Mouse (Mus musculus) lung, embryonic 15.5 days (tissue): Measurements from ENCODE around the gene Hist1h3g. TPM values are rescaled to one million over a fixed set of nuclear protein-coding genes. Genes with fewer than 3 reads are reported as not detected.
A peak's percentile ranks its signal among the peaks of the same experiment; 100 is the strongest.
"Not testable (repeated sequence)": the region's sequence is repeated elsewhere in the genome, so short reads cannot be mapped to it uniquely, and the experiment has no call there.

ENCODE experiments used
- ATAC-seq: fragments of 200-750 bp; cut with Nextera tagmentation; 2 replicates; pipeline ENCODE4 v1.8.0; 2017; ENCODE audit warnings: moderate number of reproducible peaks, borderline replicate concordance; ENCODE audit not compliant: low FRiP score, low TSS enrichment; ENCODE audit errors: extremely low read depth
- H3K27ac ChIP-seq: fragments of 300-500 bp; sonication (generic); 2 replicates; pipeline ENCODE4 v1.5.1; 2015; ENCODE audit warnings: moderate library complexity, mild to moderate bottlenecking, inconsistent platforms
- H3K27me3 ChIP-seq: fragments of 300-500 bp; sonication (generic); 2 replicates; pipeline ENCODE4 v1.6.1; 2015; ENCODE audit warnings: inconsistent platforms
- H3K36me3 ChIP-seq: fragments of 300-500 bp; sonication (generic); 2 replicates; pipeline ENCODE4 v1.6.1; 2015; ENCODE audit warnings: inconsistent platforms
- H3K4me1 ChIP-seq: fragments of 300-500 bp; sonication (generic); 2 replicates; pipeline ENCODE4 v1.6.1; 2015; ENCODE audit warnings: inconsistent platforms
- H3K4me2 ChIP-seq: fragments of 300-500 bp; sonication (generic); 2 replicates; pipeline ENCODE4 v1.6.1; 2015; ENCODE audit warnings: inconsistent platforms, mild to moderate bottlenecking, moderate library complexity
- H3K4me3 ChIP-seq: fragments of 300-500 bp; sonication (generic); 2 replicates; pipeline ENCODE4 v1.5.1; 2015; ENCODE audit warnings: mild to moderate bottlenecking, inconsistent platforms
- H3K9ac ChIP-seq: fragments of 300-500 bp; sonication (generic); 2 replicates; pipeline ENCODE4 v1.6.1; 2015; ENCODE audit warnings: inconsistent platforms
- H3K9me3 ChIP-seq: fragments of 300-500 bp; sonication (generic); 2 replicates; pipeline ENCODE4 v1.6.1; 2016; ENCODE audit warnings: inconsistent platforms
- WGBS: fragments of 180-500 bp; shearing (Covaris S2); methylation state at CpG from one replicate; pipeline ENCODE4 v1.1.7; 2015; 5-methylcytosine and 5-hydroxymethylcytosine counted together
- polyA plus RNA-seq: library from polyadenylated mRNA; unstranded; fragments of >200 nt; fragmentation: Nextera tagmentation; extraction: Ambion mirVana; gene quantifications from 2 replicates; pipeline ENCODE4 v1.2.1, GENCODE M21; 2015

Hist1h3g gene
- polyA plus RNA-seq, 1 experiment from 2014 or later, result 10.8 TPM

GRCm38 (mm10) chr13:23570261-23571021 lies 35.2 kb downstream of the Hist1h3g start:
- WGBS, result under 1% methylated on average over 27 of the region's 41 CpGs
- not testable (repeated sequence) for ATAC-seq, H3K27me3 ChIP-seq, H3K4me1 ChIP-seq, H3K9me3 ChIP-seq, H3K36me3 ChIP-seq
- Histone ChIP-seq H3K9ac (peak overlapping the region; percentile 42), H3K27ac (peak overlapping the region; percentile 98), H3K4me3 (peak overlapping the region; percentile 37), H3K4me2 (peak overlapping the region; percentile 57)

DNA sequence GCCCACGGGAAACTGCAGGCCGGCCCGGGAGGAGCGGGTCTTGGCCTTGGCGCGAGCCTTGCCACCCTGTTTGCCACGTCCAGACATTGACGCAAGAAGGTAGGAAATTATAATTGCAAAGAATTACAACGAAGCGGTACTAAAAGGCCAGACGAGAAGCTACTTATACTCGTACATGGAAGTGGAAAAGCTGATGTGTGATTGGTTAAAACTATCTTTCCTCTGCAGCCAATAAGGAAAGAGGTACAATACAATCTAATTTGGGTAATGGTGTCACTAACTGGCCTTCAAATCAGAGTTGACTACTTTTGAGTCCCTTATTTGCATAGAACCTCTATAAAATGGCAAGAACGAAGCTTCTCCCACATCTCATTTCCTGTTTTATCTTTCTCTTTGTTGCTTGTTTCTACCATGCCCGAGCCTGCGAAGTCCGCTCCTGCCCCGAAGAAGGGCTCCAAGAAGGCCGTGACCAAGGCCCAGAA lies 35.8 kb downstream of the Hist1h3g start, which contains the start of the genes Hist1h2ae and Hist1h2bg:
Gene Hist1h2ae, minus strand, starts transcription at position 199 of the 482 bp plus-strand sequence.
Gene Hist1h2bg, plus strand, starts transcription at position 375 of the 482 bp plus-strand sequence.
- Histone ChIP-seq H3K36me3 (no peaks in the 10 kb centered on the region), H3K4me2 (peak within 1 kb of the TSS; percentile 67), H3K4me3 (peak within 1 kb of the TSS; percentile 47), H3K27me3 (no peaks in the 10 kb centered on the region), H3K9me3 (no peaks in the 10 kb centered on the region), H3K27ac (peak within 1 kb of the TSS; percentile 98), H3K9ac (peak within 1 kb of the TSS; percentile 63), H3K4me1 (peaks cover 4% of the 10 kb centered on the region; the same call in 1 of the 2 replicates)
- ATAC-seq, result peak; percentile 90
- 0% methylated on average over 18 of the region's 18 CpGs for WGBS

GRCm38 (mm10) chr13:23571504-23572217 lies 36.4 kb downstream of the Hist1h3g start:
- 0% methylated on average over 17 of the region's 34 CpGs for WGBS
- H3K27ac ChIP-seq, result peak overlapping the region; percentile 98
- H3K4me1 ChIP-seq, H3K9me3 ChIP-seq, H3K27me3 ChIP-seq, ATAC-seq, H3K36me3 ChIP-seq: not testable (repeated sequence)
- H3K4me3 ChIP-seq, result peak overlapping the region; percentile 47
- H3K4me2 ChIP-seq, result peak overlapping the region; percentile 67
- H3K9ac ChIP-seq, result peak overlapping the region; percentile 63

GRCm38 (mm10) chr13:23572218-23573033 lies 37.2 kb downstream of the Hist1h3g start:
- H3K36me3 ChIP-seq, result no peaks in the 10 kb centered on the region
- WGBS, result 12% methylated on average over 2 of the region's 2 CpGs
- H3K27ac ChIP-seq, result peak overlapping the region; percentile 98
- H3K9me3 ChIP-seq, result no peaks in the 10 kb centered on the region
- no peaks in the 10 kb centered on the region for H3K27me3 ChIP-seq
- H3K4me2 ChIP-seq, result peak overlapping the region; percentile 67
- no peak for ATAC-seq
- H3K4me3 ChIP-seq, result peak overlapping the region; percentile 47
- peak overlapping the region; percentile 63 for H3K9ac ChIP-seq
- peaks cover 14% of the 10 kb centered on the region for H3K4me1 ChIP-seq

DNA sequence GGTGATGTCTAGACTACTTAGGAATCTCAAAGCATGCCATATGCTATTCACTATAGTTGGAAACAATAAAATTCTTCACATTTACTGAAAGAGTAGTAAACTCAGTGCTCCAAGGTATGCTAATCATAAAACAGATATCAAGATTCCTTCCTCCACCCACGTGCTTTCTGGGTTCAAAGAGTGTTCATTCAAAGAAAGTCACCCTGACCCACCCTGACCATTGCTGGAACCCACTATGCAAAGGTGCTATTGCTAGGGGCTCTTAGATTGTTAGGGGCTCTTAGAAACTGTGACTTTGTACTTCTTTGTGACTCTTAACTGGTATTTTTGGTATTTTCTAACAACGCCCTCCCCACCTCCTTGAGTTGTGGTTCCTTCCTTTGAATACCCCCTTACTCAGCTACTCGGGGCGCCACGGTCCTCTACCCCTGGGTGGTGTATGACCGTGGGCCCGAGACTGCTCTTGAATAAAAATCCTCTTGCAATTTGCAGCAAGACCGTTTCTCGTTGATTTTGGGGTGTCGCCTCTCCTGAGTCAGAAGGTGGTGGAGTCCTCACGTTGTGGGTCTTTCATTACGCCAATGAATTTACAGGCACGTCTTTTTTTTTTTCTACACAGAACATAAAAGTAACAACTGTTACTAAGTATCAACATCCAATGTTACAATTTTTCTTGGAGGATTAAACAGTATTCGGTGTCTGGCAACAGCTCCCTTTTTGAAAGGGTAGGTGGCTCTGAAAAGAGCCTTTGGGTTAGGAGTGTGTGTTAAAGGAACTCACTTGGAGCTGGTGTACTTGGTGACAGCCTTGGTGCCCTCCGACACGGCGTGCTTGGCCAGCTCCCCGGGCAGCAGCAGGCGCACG lies 38.0 kb downstream of the Hist1h3g start:
- Histone ChIP-seq H3K27ac (peak overlapping the region; percentile 98), H3K4me2 (peak overlapping the region; percentile 67), H3K4me1 (peaks cover 14% of the 10 kb centered on the region), H3K4me3 (peak overlapping the region; percentile 47), H3K9ac (peak overlapping the region; percentile 63)
- H3K9me3 ChIP-seq, H3K36me3 ChIP-seq, ATAC-seq, H3K27me3 ChIP-seq: not testable (repeated sequence)
- 4% methylated on average over 20 of the region's 20 CpGs for WGBS

GRCm38 (mm10) chr13:23573898-23574524 lies 38.8 kb downstream of the Hist1h3g start, which contains the start of the genes Hist1h2bf and Hist1h2ad:
Hist1h2bf (minus strand) TSS chr13:23574196.
Hist1h2ad (plus strand) TSS chr13:23574381.
- Histone ChIP-seq H3K9ac (peak within 1 kb of the TSS; percentile 63), H3K27ac (peak within 1 kb of the TSS; percentile 98), H3K4me3 (peak within 1 kb of the TSS; percentile 47), H3K4me2 (peak within 1 kb of the TSS; percentile 67), H3K4me1 (peaks cover 14% of the 10 kb centered on the region)
- not testable (repeated sequence) for H3K9me3 ChIP-seq, H3K36me3 ChIP-seq, H3K27me3 ChIP-seq
- ATAC-seq, result peak; percentile 90
- under 1% methylated on average over 42 of the region's 42 CpGs for WGBS

GRCm38 (mm10) chr13:23574546-23575170 lies 39.4 kb downstream of the Hist1h3g start:
- Histone ChIP-seq H3K4me3 (peak overlapping the region; percentile 47), H3K4me1 (peaks cover 14% of the 10 kb centered on the region), H3K4me2 (peak overlapping the region; percentile 67), H3K27ac (peak overlapping the region; percentile 98)
- not testable (repeated sequence) for H3K9ac ChIP-seq, ATAC-seq, H3K9me3 ChIP-seq, H3K36me3 ChIP-seq, H3K27me3 ChIP-seq
- under 1% methylated on average over 11 of the region's 39 CpGs for WGBS

DNA sequence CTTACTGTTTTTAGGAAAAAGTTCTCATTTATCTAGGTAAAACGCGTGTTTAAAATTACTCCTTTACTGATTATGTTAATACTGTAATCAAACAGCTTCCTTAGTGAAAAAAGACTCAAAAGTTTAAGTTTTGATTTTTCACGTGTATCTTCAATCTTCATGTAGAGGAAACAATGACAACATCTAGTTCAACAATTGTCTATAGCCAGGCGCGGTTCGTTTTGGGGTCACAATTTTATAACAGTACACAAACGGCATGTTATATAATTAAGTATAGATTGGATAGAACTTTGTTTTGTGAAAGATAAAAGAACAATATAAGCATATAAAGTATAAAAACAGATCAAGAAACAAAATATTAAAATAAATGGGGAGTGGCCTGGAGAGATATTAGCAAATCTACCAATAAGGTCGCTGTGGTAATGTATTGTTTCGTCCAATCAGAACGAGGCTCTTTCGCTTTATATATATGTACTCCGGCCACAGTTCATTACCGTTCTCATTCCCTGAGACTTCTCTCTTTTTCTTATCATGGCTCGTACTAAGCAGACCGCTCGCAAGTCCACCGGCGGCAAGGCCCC lies 40.1 kb downstream of the Hist1h3g start, which contains the start of gene Hist1h3d:
Gene Hist1h3d, plus strand, starts transcription at position 493 of the 581 bp plus-strand sequence.
- no peaks in the 10 kb centered on the region for H3K27me3 ChIP-seq
- under 1% methylated on average over 18 of the region's 18 CpGs for WGBS
- peak within 1 kb of the TSS; percentile 47 for H3K4me3 ChIP-seq
- peak within 1 kb of the TSS; percentile 92 for H3K27ac ChIP-seq
- no peaks in the 10 kb centered on the region for H3K9me3 ChIP-seq
- H3K9ac ChIP-seq, result peak within 1 kb of the TSS; percentile 68
- H3K4me1 ChIP-seq, result peaks cover 14% of the 10 kb centered on the region; the same call in 1 of the 2 replicates
- peak; percentile 67; the same call in 1 of the 2 replicates for ATAC-seq
- H3K36me3 ChIP-seq, result no peaks in the 10 kb centered on the region
- peak within 1 kb of the TSS; percentile 54 for H3K4me2 ChIP-seq

DNA sequence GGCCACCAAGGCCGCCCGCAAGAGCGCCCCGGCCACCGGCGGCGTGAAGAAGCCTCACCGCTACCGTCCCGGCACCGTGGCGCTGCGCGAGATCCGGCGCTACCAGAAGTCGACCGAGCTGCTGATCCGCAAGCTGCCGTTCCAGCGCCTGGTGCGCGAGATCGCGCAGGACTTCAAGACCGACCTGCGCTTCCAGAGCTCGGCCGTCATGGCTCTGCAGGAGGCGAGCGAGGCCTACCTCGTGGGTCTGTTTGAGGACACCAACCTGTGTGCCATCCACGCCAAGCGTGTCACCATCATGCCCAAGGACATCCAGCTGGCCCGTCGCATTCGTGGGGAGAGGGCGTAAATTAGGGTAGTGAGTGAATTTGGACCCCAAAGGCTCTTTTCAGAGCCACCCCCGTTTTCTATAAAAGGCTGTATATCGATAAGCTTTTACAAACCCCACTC lies 40.7 kb downstream of the Hist1h3g start:
- WGBS, result 3% methylated on average over 8 of the region's 40 CpGs
- peak overlapping the region; percentile 68 for H3K9ac ChIP-seq
- H3K4me2 ChIP-seq, result peak overlapping the region; percentile 54
- ATAC-seq, H3K27me3 ChIP-seq, H3K9me3 ChIP-seq, H3K36me3 ChIP-seq: not testable (repeated sequence)
- H3K4me1 ChIP-seq, result peaks cover 19% of the 10 kb centered on the region; the same call in 1 of the 2 replicates
- peak overlapping the region; percentile 47 for H3K4me3 ChIP-seq
- peak overlapping the region; percentile 92 for H3K27ac ChIP-seq
